Mouse (Mus musculus): ENCODE data around the gene Srgap1. TPM values are rescaled to one million over a fixed set of nuclear protein-coding genes. Genes with fewer than 3 reads are reported as not detected.

The Srgap1 gene
- polyA plus RNA-seq, 1 experiment = 1.0 TPM

GRCm38 (mm10) chr10:121794486-121794885 is 252.6 kb downstream of the Srgap1 start:
- Histone ChIP-seq H3K4me3 (replicated peaks; ENCODE audit: control insufficient read depth, low read depth, low read length) (no peak overlapping the region), H3K27ac (ENCODE audit: control insufficient read depth, insufficient read depth, low read depth, low read length, poor library complexity) (no peak overlapping the region), H3K4me1 (ENCODE audit: control insufficient read depth, insufficient read depth, low read length) (peaks cover 3% of the 10 kb centered on the region)
- TF ChIP-seq CTCF (IDR thresholded peaks at IDR 0.05; ENCODE audit: control insufficient read depth, insufficient read depth, low read length) (no peak), POLR2A (IDR thresholded peaks at IDR 0.05; ENCODE audit: borderline replicate concordance, control insufficient read depth, low read depth, low read length) (no peak)
- 86% methylated on average over 12 of the region's 12 CpGs for WGBS

GRCm38 (mm10) chr10:121792661-121793060 is 254.5 kb downstream of the Srgap1 start:
- Histone ChIP-seq H3K4me3 (replicated peaks; ENCODE audit: control insufficient read depth, low read depth, low read length) (no peak overlapping the region), H3K4me1 (ENCODE audit: control insufficient read depth, insufficient read depth, low read length) (peaks cover 3% of the 10 kb centered on the region), H3K27ac (ENCODE audit: control insufficient read depth, insufficient read depth, low read depth, low read length, poor library complexity) (no peak overlapping the region)
- 91% methylated on average over 17 of the region's 17 CpGs for WGBS
- no peak for TF ChIP-seq CTCF (IDR thresholded peaks at IDR 0.05; ENCODE audit: control insufficient read depth, insufficient read depth, low read length)
- no peak for TF ChIP-seq POLR2A (IDR thresholded peaks at IDR 0.05; ENCODE audit: borderline replicate concordance, control insufficient read depth, low read depth, low read length)

- H3K27ac ChIP-seq (ENCODE audit: control insufficient read depth, insufficient read depth, low read depth, low read length, poor library complexity) = no peak overlapping the region
- TF ChIP-seq POLR2A (IDR thresholded peaks at IDR 0.05; ENCODE audit: borderline replicate concordance, control insufficient read depth, low read depth, low read length) (no peak), CTCF (IDR thresholded peaks at IDR 0.05; ENCODE audit: control insufficient read depth, insufficient read depth, low read length) (no peak)
- WGBS = 79% methylated on average over 6 of the region's 6 CpGs
- H3K4me1 ChIP-seq (ENCODE audit: control insufficient read depth, insufficient read depth, low read length) = no peaks in the 10 kb centered on the region
- H3K4me3 ChIP-seq (replicated peaks; ENCODE audit: control insufficient read depth, low read depth, low read length) = no peak overlapping the region
Observed at GRCm38 (mm10) chr10:121790078-121790477, 257.0 kb downstream of the Srgap1 start.

- Histone ChIP-seq H3K27ac (ENCODE audit: control insufficient read depth, insufficient read depth, low read depth, low read length, poor library complexity) (no peak overlapping the region), H3K4me1 (ENCODE audit: control insufficient read depth, insufficient read depth, low read length) (no peaks in the 10 kb centered on the region), H3K4me3 (replicated peaks; ENCODE audit: control insufficient read depth, low read depth, low read length) (no peak overlapping the region)
- 73% methylated on average over 3 of the region's 3 CpGs for WGBS
- no peak for TF ChIP-seq CTCF (IDR thresholded peaks at IDR 0.05; ENCODE audit: control insufficient read depth, insufficient read depth, low read length)
- TF ChIP-seq POLR2A (IDR thresholded peaks at IDR 0.05; ENCODE audit: borderline replicate concordance, control insufficient read depth, low read depth, low read length) = no peak
Observed at GRCm38 (mm10) chr10:121788536-121788935, 258.6 kb downstream of the Srgap1 start.

GRCm38 (mm10) chr10:121781159-121781558 is 266.0 kb downstream of the Srgap1 start:
- WGBS = 36% methylated on average over 14 of the region's 14 CpGs
- H3K27ac ChIP-seq (ENCODE audit: control insufficient read depth, insufficient read depth, low read depth, low read length, poor library complexity) = no peak overlapping the region
- H3K4me3 ChIP-seq (replicated peaks; ENCODE audit: control insufficient read depth, low read depth, low read length) = no peak overlapping the region
- TF ChIP-seq POLR2A (IDR thresholded peaks at IDR 0.05; ENCODE audit: borderline replicate concordance, control insufficient read depth, low read depth, low read length) (no peak), CTCF (IDR thresholded peaks at IDR 0.05; ENCODE audit: control insufficient read depth, insufficient read depth, low read length) (no peak)
- H3K4me1 ChIP-seq (ENCODE audit: control insufficient read depth, insufficient read depth, low read length) = no peaks in the 10 kb centered on the region

GRCm38 (mm10) chr10:121775990-121776389 is 271.1 kb downstream of the Srgap1 start:
- Histone ChIP-seq H3K27ac (ENCODE audit: control insufficient read depth, insufficient read depth, low read depth, low read length, poor library complexity) (no peak overlapping the region), H3K4me1 (ENCODE audit: control insufficient read depth, insufficient read depth, low read length) (no peaks in the 10 kb centered on the region), H3K4me3 (replicated peaks; ENCODE audit: control insufficient read depth, low read depth, low read length) (no peak overlapping the region)
- 69% methylated on average over 3 of the region's 3 CpGs for WGBS
- TF ChIP-seq CTCF (IDR thresholded peaks at IDR 0.05; ENCODE audit: control insufficient read depth, insufficient read depth, low read length) = no peak
- TF ChIP-seq POLR2A (IDR thresholded peaks at IDR 0.05; ENCODE audit: borderline replicate concordance, control insufficient read depth, low read depth, low read length) = no peak

GRCm38 (mm10) chr10:121773813-121774212 is 273.3 kb downstream of the Srgap1 start:
- WGBS = 76% methylated on average over 4 of the region's 4 CpGs
- TF ChIP-seq CTCF (IDR thresholded peaks at IDR 0.05; ENCODE audit: control insufficient read depth, insufficient read depth, low read length) (no peak), POLR2A (IDR thresholded peaks at IDR 0.05; ENCODE audit: borderline replicate concordance, control insufficient read depth, low read depth, low read length) (no peak)

GRCm38 (mm10) chr10:121770624-121771577 is 276.2 kb downstream of the Srgap1 start:
- H3K4me1 ChIP-seq (ENCODE audit: control insufficient read depth, insufficient read depth, low read length) = no peaks in the 10 kb centered on the region
- H3K27ac ChIP-seq (ENCODE audit: control insufficient read depth, insufficient read depth, low read depth, low read length, poor library complexity) = no peak overlapping the region
- WGBS = 34% methylated on average over 20 of the region's 20 CpGs
- TF ChIP-seq POLR2A (IDR thresholded peaks at IDR 0.05; ENCODE audit: borderline replicate concordance, control insufficient read depth, low read depth, low read length) = no peak
- TF ChIP-seq CTCF (IDR thresholded peaks at IDR 0.05; ENCODE audit: control insufficient read depth, insufficient read depth, low read length) = peak; percentile 44
- peak overlapping the region; percentile 32 for H3K4me3 ChIP-seq (replicated peaks; ENCODE audit: control insufficient read depth, low read depth, low read length)

More at GRCm38 (mm10) chr10:121773813-121774212, 273.3 kb downstream of the Srgap1 start:
- Histone ChIP-seq H3K4me1 (ENCODE audit: control insufficient read depth, insufficient read depth, low read length) (no peaks in the 10 kb centered on the region), H3K4me3 (replicated peaks; ENCODE audit: control insufficient read depth, low read depth, low read length) (no peak overlapping the region), H3K27ac (ENCODE audit: control insufficient read depth, insufficient read depth, low read depth, low read length, poor library complexity) (no peak overlapping the region)
